Mouse (Mus musculus) hindbrain, embryonic 11.5 days (tissue): ENCODE results near the gene Glis2. TPM values are rescaled to one million over a fixed set of nuclear protein-coding genes. Genes with fewer than 3 reads are reported as not detected.

ENCODE experiments used
- ATAC-seq: fragments of 200-750 bp; cut with Nextera tagmentation; 2 replicates; pipeline ENCODE4 v1.8.0; 2017; ENCODE audit warnings: mild to moderate bottlenecking, moderate TSS enrichment, moderate library complexity; ENCODE audit not compliant: low FRiP score
- DNase-seq: peaks from one replicate; pipeline ENCODE4 v3.0.0-alpha.2; 2015; ENCODE audit warnings: low spot score
- H3K27ac ChIP-seq: fragments of 300-500 bp; sonication (generic); 2 replicates; pipeline ENCODE4 v1.5.1; 2014; ENCODE audit warnings: mild to moderate bottlenecking, low read depth, low read length
- H3K27me3 ChIP-seq: fragments of 300-500 bp; sonication (generic); 2 replicates; pipeline ENCODE4 v1.6.1; 2014; ENCODE audit warnings: mild to moderate bottlenecking, low read length, moderate library complexity, mixed read lengths; ENCODE audit not compliant: control insufficient read depth, insufficient read depth
- H3K36me3 ChIP-seq: fragments of 300-500 bp; sonication (generic); 2 replicates; pipeline ENCODE4 v1.6.1; 2014; ENCODE audit warnings: mild to moderate bottlenecking, low read length, moderate library complexity, mixed read lengths; ENCODE audit not compliant: control insufficient read depth, insufficient read depth
- H3K4me1 ChIP-seq: fragments of 300-500 bp; sonication (generic); replicated peaks from 2 replicates; pipeline ENCODE4 v1.6.1; 2014; ENCODE audit warnings: low read length, mixed read lengths; ENCODE audit not compliant: control insufficient read depth, insufficient read depth
- H3K4me2 ChIP-seq: fragments of 300-500 bp; sonication (generic); replicated peaks from 2 replicates; pipeline ENCODE4 v1.6.1; 2014; ENCODE audit warnings: mild to moderate bottlenecking, low read depth, low read length
- H3K4me3 ChIP-seq: fragments of 300-500 bp; sonication (generic); 2 replicates; pipeline ENCODE4 v1.5.1; 2014; ENCODE audit warnings: low read depth, low read length
- H3K9ac ChIP-seq: fragments of 300-500 bp; sonication (generic); 2 replicates; pipeline ENCODE4 v1.6.1; 2014; ENCODE audit warnings: low read depth, low read length
- H3K9me3 ChIP-seq: fragments of 300-500 bp; sonication (generic); 2 replicates; pipeline ENCODE4 v1.6.1; 2016; ENCODE audit warnings: low read length; ENCODE audit not compliant: control insufficient read depth
- WGBS: fragments of 180-500 bp; shearing (Covaris S2); extraction: QIAGEN DNeasy Blood & Tissue Kit; methylation state at CpG from one replicate; pipeline ENCODE4 v1.1.7; 2014; 5-methylcytosine and 5-hydroxymethylcytosine counted together
- polyA plus RNA-seq: library from polyadenylated mRNA; unstranded; fragments of >200 nt; fragmentation: Nextera tagmentation; extraction: Ambion mirVana; gene quantifications from 2 replicates; pipeline ENCODE4 v1.2.1, GENCODE M21; 2014

The Glis2 gene
- polyA plus RNA-seq, 1 experiment from 2014 or later: 27.6 TPM

DNA sequence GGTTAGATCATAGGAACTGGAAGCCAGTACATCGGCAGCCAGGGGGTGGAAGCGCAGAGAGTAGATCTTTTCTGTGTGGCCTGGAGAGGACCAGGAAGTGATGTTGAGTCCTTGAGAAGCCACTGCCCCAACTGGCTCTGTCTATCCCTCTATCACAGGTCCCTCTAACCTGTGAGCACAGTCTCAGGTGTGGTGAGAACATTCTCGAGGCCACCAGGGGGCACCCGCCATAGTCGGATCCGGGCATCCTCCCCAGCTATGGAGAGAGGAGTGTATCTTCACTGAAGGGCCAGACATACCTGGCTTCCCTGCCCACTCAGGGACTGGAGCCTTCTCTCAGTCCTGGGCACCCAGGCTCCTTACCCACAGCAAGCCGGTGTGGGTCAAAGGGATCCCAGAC, 37.5 kb downstream of the Glis2 start:
- Histone ChIP-seq H3K27ac (no peak overlapping the region), H3K4me2 (no peak overlapping the region), H3K27me3 (no peaks in the 10 kb centered on the region), H3K9me3 (no peaks in the 10 kb centered on the region), H3K36me3 (no peaks in the 10 kb centered on the region; the same call in 1 of the 2 replicates), H3K4me3 (no peak overlapping the region), H3K9ac (no peak overlapping the region), H3K4me1 (no peaks in the 10 kb centered on the region)
- ATAC-seq (no peak), DNase-seq (peak; percentile 48)
- 47% methylated on average over 7 of the region's 7 CpGs for WGBS

DNA sequence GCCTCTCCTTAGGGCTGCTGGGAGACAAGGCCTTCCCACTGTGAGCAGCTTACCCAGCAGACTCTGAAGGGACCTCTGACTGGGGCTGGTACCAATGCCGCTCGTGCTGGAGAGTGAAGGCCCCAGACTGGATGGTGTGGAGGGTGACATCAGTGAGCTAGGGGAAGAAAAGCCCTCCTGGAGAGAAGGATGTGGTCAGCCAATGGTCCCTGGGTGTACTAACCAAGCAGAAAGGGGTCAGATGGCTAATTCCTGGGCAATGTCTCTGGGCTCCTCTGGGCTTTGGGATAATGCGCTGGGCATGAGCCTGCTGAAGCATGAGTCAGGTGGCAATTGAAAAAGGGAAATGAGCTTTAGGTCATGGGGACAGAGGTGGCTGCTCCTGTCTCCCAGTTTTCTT, 39.1 kb downstream of the Glis2 start:
- DNase-seq (no peak), ATAC-seq (no peak)
- 92% methylated on average over 3 of the region's 3 CpGs for WGBS
- Histone ChIP-seq H3K9me3 (no peaks in the 10 kb centered on the region), H3K4me2 (no peak overlapping the region), H3K4me3 (no peak overlapping the region), H3K36me3 (no peaks in the 10 kb centered on the region), H3K9ac (no peak overlapping the region), H3K27ac (no peak overlapping the region), H3K27me3 (no peaks in the 10 kb centered on the region), H3K4me1 (no peaks in the 10 kb centered on the region)

DNA sequence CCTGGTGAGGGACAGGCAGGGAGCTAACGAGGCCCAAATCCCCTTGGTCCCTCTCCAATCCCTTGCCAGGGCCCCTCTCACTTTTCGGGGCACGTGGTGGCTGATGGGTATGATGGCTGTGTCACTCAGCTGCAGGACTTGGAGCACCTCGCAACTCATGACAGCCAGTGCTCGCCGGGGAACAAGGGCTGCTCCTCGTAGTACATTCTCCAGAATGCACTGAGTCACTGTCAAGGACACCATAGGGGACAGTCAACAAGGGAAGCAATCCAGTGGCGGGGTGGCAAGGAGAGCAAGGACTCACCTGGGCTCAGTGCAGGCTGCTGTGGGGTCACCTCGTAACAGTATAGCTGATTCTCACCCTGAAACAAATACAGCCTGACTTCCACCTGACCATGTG, 40.2 kb downstream of the Glis2 start:
- ATAC-seq: no peak
- Histone ChIP-seq H3K27ac (no peak overlapping the region), H3K4me1 (no peaks in the 10 kb centered on the region), H3K4me2 (no peak overlapping the region), H3K36me3 (no peaks in the 10 kb centered on the region), H3K9ac (no peak overlapping the region), H3K27me3 (no peaks in the 10 kb centered on the region), H3K9me3 (no peaks in the 10 kb centered on the region), H3K4me3 (no peak overlapping the region)
- WGBS: 87% methylated on average over 9 of the region's 9 CpGs
- DNase-seq: no peak

DNA sequence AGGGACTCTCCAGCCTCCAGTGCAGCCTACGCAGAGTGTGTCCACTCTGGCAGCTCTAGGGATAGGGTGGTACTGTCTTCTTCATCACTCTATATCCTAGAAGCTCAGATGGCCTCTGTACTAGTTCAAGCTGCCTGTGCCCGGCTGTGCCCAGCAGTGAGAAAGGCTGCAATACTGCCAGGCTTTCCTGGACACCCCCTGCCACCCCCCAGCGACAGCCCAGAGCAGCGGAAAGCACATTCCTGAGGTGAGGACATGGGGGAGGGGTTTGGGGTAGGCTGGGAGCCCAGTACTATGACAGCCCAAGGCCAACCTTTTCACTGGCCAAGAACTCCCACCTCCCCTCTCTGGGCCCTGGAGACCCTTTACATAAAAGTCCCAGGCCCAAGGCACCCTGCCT, 41.2 kb downstream of the Glis2 start:
- Histone ChIP-seq H3K4me1 (peaks cover under 1% of the 10 kb centered on the region; the same call in 1 of the 2 replicates), H3K4me3 (no peak overlapping the region), H3K27ac (no peak overlapping the region), H3K36me3 (no peaks in the 10 kb centered on the region), H3K9ac (no peak overlapping the region), H3K9me3 (no peaks in the 10 kb centered on the region), H3K4me2 (no peak overlapping the region), H3K27me3 (no peaks in the 10 kb centered on the region)
- DNase-seq (no peak), ATAC-seq (no peak)
- WGBS: 75% methylated on average over 4 of the region's 4 CpGs

GRCm38 (mm10) chr16:4638891-4639390, 44.4 kb downstream of the Glis2 start:
- DNase-seq: no peak
- H3K4me2 ChIP-seq: no peak overlapping the region
- ATAC-seq: no peak
- H3K27me3 ChIP-seq: no peaks in the 10 kb centered on the region
- no peaks in the 10 kb centered on the region for H3K36me3 ChIP-seq
- H3K4me1 ChIP-seq: peaks cover 6% of the 10 kb centered on the region; the same call in 1 of the 2 replicates
- H3K9ac ChIP-seq: no peak overlapping the region
- H3K9me3 ChIP-seq: no peaks in the 10 kb centered on the region
- no peak overlapping the region for H3K4me3 ChIP-seq
- WGBS: 87% methylated on average over 3 of the region's 3 CpGs
- no peak overlapping the region for H3K27ac ChIP-seq

GRCm38 (mm10) chr16:4639831-4640237, 45.3 kb downstream of the Glis2 start, which contains the start of the genes Vasn and Dnaja3:
Vasn (plus strand) TSS chr16:4639941.
Dnaja3 (plus strand) TSS chr16:4639989.
- DNase-seq (peak; percentile 88), ATAC-seq (peak; percentile 95)
- Histone ChIP-seq H3K9me3 (no peaks in the 10 kb centered on the region), H3K4me3 (peak within 1 kb of the TSS; percentile 60), H3K4me1 (peaks cover 6% of the 10 kb centered on the region; the same call in 1 of the 2 replicates), H3K27ac (peak within 1 kb of the TSS; percentile 59; the same call in 1 of the 2 replicates), H3K36me3 (no peaks in the 10 kb centered on the region), H3K27me3 (no peaks in the 10 kb centered on the region), H3K9ac (peak within 1 kb of the TSS; percentile 67), H3K4me2 (peak within 1 kb of the TSS; percentile 90)
- WGBS: 0% methylated on average over 22 of the region's 22 CpGs

DNA sequence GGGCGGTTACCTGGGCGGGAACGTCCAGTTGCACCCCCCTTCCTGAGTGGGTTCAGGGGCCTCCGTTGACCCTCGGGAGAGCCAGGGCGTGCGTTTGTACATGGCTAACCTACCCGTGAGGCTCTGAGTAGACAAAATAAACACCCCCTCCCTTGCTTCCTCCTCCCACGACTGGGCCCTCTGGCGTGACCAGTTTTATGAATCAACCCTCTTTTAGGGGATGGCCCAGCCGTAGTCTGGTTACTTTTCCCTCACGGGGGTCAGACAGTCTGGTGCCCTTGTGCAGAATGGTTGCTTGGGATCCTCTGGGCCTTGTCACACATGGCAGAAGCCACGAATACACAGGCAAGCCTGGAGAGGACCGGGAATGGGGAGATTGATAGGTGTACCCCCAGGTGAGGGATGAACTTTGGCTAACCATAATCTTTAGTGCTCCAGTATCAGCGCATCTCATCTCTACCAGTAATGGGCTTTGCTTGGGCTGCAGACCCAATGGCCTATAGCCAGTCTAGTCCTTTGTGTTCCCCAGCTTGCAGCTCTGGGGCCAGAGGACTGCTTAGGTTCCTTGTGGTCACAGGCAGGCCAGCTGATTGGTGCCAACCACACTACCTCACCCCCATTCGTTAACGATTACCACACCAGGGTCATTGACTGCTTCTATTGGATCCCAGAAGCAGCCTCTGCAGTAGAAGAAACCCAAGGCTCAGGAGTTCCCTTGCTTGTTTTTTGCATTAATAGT, 45.9 kb downstream of the Glis2 start:
- H3K9me3 ChIP-seq: no peaks in the 10 kb centered on the region
- peak overlapping the region; percentile 67 for H3K9ac ChIP-seq
- DNase-seq (no peak), ATAC-seq (0 out of 2 replicates have a peak, but pooled peaks have one; percentile 12)
- peak overlapping the region; percentile 60 for H3K4me3 ChIP-seq
- peaks cover 6% of the 10 kb centered on the region; the same call in 1 of the 2 replicates for H3K4me1 ChIP-seq
- H3K36me3 ChIP-seq: no peaks in the 10 kb centered on the region
- peak overlapping the region; percentile 59; the same call in 1 of the 2 replicates for H3K27ac ChIP-seq
- 9% methylated on average over 17 of the region's 17 CpGs for WGBS
- H3K27me3 ChIP-seq: no peaks in the 10 kb centered on the region
- H3K4me2 ChIP-seq: peak overlapping the region; percentile 90

DNA sequence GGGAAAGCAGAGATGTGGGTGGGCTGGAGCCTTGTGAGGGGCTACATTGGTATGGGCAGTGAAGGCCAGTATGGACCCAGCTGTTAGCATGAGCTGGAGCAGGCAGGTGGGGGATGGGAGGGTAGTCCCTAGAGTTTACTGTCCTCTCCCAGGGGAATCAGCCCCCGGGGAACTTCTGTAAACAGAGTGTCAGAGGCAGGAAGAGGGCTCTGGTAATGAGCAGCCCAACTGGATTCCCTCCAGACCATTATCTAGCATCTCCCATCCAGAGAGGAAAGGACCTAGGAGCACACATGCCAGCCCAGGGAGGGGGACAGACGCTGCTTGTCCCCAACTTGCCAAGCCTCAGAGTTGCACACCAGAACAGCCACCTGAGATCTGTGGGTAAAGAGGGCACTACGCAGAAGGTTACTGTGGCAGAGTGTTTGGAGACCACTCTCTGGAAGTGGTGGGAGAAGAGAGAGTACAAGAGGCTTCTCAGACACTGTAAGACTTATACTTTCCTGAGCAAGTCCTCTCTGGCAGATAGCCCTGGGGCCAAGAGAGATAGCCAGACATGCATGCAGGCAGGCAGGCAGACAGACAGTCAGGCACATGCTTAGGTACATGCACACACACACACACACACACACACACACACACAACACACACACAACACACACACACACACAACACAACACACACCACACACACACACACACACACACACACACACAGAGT, 46.8 kb downstream of the Glis2 start:
- ATAC-seq (no peak), DNase-seq (no peak)
- Histone ChIP-seq H3K9ac (no peak overlapping the region), H3K36me3 (no peaks in the 10 kb centered on the region), H3K9me3 (no peaks in the 10 kb centered on the region), H3K4me3 (peak overlapping the region; percentile 60; the same call in 1 of the 2 replicates), H3K27me3 (no peaks in the 10 kb centered on the region), H3K27ac (no peak overlapping the region), H3K4me1 (peaks cover 6% of the 10 kb centered on the region; the same call in 1 of the 2 replicates), H3K4me2 (peak overlapping the region; percentile 90)
- 56% methylated on average over 3 of the region's 3 CpGs for WGBS
